Mouse (Mus musculus): ENCODE measurements around the gene Ankrd11.
A peak's percentile ranks its signal among the peaks of the same experiment; 100 is the strongest.

Ankrd11 gene

GRCm38 (mm10) chr8:122962046-122962445 is 80.0 kb downstream of the Ankrd11 start:
- no peak for DNase-seq (ENCODE audit: low read depth)

- no peak for DNase-seq (ENCODE audit: low read depth)
Measured at GRCm38 (mm10) chr8:122961458-122961857, 80.6 kb downstream of the Ankrd11 start.

GRCm38 (mm10) chr8:122960932-122961331 is 81.1 kb downstream of the Ankrd11 start:
- DNase-seq (ENCODE audit: low read depth), result peak; percentile 50

GRCm38 (mm10) chr8:122960323-122960722 is 81.8 kb downstream of the Ankrd11 start:
- no peak for DNase-seq (ENCODE audit: low read depth)

- no peak for DNase-seq (ENCODE audit: low read depth)
Measured at GRCm38 (mm10) chr8:122955997-122956396, 86.1 kb downstream of the Ankrd11 start.

GRCm38 (mm10) chr8:122955195-122955594 is 86.9 kb downstream of the Ankrd11 start:
- DNase-seq (ENCODE audit: low read depth), result no peak

- peak; percentile 66 for DNase-seq (ENCODE audit: low read depth)
Measured at GRCm38 (mm10) chr8:122954090-122954799, 87.8 kb downstream of the Ankrd11 start.

GRCm38 (mm10) chr8:122953028-122953427 is 89.0 kb downstream of the Ankrd11 start:
- peak; percentile 74 for DNase-seq (ENCODE audit: low read depth)

GRCm38 (mm10) chr8:122951456-122951855 is 90.6 kb downstream of the Ankrd11 start:
- DNase-seq (ENCODE audit: low read depth), result peak; percentile 62

- no peak for DNase-seq (ENCODE audit: low read depth)
Measured at GRCm38 (mm10) chr8:122949701-122950100, 92.4 kb downstream of the Ankrd11 start.

GRCm38 (mm10) chr8:122945775-122946174 is 96.3 kb downstream of the Ankrd11 start:
- DNase-seq (ENCODE audit: low read depth), result no peak

- peak; percentile 43 for DNase-seq (ENCODE audit: low read depth)
Measured at GRCm38 (mm10) chr8:122942803-122943713, 99.0 kb downstream of the Ankrd11 start.

GRCm38 (mm10) chr8:122938591-122938990 is 103.5 kb downstream of the Ankrd11 start:
- peak; percentile 77 for DNase-seq (ENCODE audit: low read depth)

- DNase-seq (ENCODE audit: low read depth), result peak; percentile 35
Measured at GRCm38 (mm10) chr8:122938170-122938569, 103.9 kb downstream of the Ankrd11 start.

GRCm38 (mm10) chr8:122937545-122938053 is 104.5 kb downstream of the Ankrd11 start:
- DNase-seq (ENCODE audit: low read depth), result peak; percentile 70

GRCm38 (mm10) chr8:122935912-122936311 is 106.2 kb downstream of the Ankrd11 start:
- DNase-seq (ENCODE audit: low read depth), result no peak

- DNase-seq (ENCODE audit: low read depth), result no peak
Measured at GRCm38 (mm10) chr8:122935118-122935517, 107.0 kb downstream of the Ankrd11 start.

- no peak for DNase-seq (ENCODE audit: low read depth)
Measured at GRCm38 (mm10) chr8:122933973-122934372, 108.1 kb downstream of the Ankrd11 start.

- DNase-seq (ENCODE audit: low read depth), result no peak
Measured at GRCm38 (mm10) chr8:122932561-122932959, 109.5 kb downstream of the Ankrd11 start.

GRCm38 (mm10) chr8:122931834-122932560 is 110.1 kb downstream of the Ankrd11 start:
- DNase-seq (ENCODE audit: low read depth), result no peak

GRCm38 (mm10) chr8:122928631-122929224 is 113.3 kb downstream of the Ankrd11 start:
- no peak for DNase-seq (ENCODE audit: low read depth)

GRCm38 (mm10) chr8:122927841-122928240 is 114.2 kb downstream of the Ankrd11 start:
- DNase-seq (ENCODE audit: low read depth), result no peak

Data from naive thymus-derived CD4-positive, alpha-beta T cell, adult 2 months (primary cell).